Mouse (Mus musculus) ES-Bruce4 (cell line): ENCODE data around the gene Gtf2i.

Source experiments
- CTCF ChIP-seq: IDR thresholded peaks from one replicate; pipeline ENCODE4 v1.8.1; 2011; ENCODE audit warnings: low read depth, low read length
- EP300 ChIP-seq: IDR thresholded peaks from 2 replicates; pipeline ENCODE4 v1.6.1; 2011; ENCODE audit warnings: low read depth, low read length; ENCODE audit not compliant: insufficient read depth
- POLR2A ChIP-seq: IDR thresholded peaks from one replicate; pipeline ENCODE4 v1.8.1; 2011; ENCODE audit warnings: low read length; ENCODE audit not compliant: insufficient read depth

DNA sequence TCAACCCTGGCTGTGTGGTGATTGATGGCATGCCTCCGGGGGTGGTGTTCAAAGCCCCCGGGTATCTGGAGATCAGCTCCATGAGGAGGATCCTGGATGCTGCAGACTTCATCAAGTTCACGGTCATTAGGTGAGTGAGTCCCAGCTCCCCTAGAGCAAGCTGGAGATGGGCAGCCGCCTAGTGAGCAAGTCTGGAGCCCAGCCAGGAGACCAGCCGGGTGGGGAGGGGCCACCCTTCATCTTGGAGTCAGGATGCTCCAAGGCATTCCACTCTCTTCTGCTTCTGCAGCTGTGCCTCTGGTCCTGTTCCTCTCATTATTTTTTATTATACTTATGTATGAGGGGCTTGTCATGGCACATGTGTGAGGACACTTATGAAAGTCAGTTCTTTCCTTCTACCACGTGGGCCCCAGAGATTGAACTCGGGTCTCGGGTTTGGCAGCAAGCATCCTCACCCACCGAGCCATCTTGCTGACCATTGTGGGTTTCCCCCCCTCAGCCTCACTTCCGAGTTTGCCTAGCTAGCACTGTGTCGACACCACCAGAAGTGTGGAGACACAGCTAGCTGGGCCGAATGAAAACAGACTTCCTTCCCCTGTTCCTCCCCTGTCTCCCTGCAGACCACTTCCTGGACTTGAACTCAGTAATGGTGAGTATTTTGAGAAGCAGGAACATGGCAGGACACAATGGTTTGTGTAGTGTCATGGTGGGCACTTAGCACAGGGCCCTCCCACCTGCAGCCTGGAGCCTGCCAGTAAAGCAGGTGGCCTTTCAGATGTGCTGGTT, 100.3 kb downstream of the Gtf2i start:
- TF ChIP-seq POLR2A: no peak
- TF ChIP-seq CTCF: no peak
- no peak for TF ChIP-seq EP300
